Mouse (Mus musculus) cerebellum, adult 11 months (tissue): ENCODE measurements at regions not wholly inside any gene's neighbourhood (a gene's known extent, or its start where the extent isn't known, plus 50 kb on each side); places are given as distances from the start of the nearest gene placed in this dataset.

ENCODE experiments used
- DNase-seq: peaks from one replicate; pipeline ENCODE4 v3.0.0; 2022

- DNase-seq, result no peak
Observed at GRCm38 (mm10) chr11:82668026-82668425, 96.1 kb downstream of the Cct6b start.

DNA sequence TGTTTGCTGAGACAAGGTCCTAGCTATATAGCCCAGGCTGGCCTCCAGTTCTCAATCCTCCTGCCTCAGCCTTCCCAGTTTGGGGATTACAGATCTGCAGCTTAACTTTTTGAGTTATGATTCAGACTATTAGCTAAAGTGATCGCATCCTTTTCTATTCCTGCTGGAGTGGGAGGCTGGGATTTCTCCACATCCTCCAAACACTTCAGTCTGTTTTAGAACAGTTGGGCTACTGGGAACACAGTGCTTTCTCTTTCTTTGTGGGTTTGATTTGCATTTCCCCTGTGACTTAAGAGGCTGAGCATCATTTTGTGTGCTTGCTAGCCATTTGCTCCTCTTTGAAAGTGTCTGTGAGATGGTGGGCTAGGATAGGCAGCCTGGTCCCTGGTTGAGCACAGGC, 100.0 kb downstream of the Cct6b start:
- DNase-seq, result no peak

- no peak for DNase-seq
Observed at GRCm38 (mm10) chr11:82662086-82662485, 102.0 kb downstream of the Cct6b start.

- DNase-seq, result no peak
Observed at GRCm38 (mm10) chr11:82651751-82652150, 112.4 kb downstream of the Cct6b start.

DNA sequence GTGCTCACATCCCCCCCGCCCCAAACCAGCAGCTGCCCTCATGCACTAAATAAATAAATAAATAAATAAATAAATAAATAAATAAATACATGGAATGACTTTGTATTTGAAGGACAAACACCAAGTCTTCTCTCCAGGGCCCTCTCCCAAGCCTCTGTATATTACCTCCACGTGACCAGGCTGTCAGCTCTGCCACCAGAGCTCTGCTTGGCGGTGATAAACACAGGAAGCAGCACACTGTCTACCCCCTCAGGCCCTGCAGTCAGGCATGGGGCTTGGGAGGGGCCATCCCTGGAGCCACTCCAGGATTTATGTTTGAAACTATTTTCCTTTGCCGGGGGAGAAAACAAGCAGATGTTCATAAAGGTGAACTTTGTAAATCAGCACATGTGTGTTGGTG, 125.6 kb downstream of the Cct6b start:
- no peak for DNase-seq

- no peak for DNase-seq
Observed at GRCm38 (mm10) chr11:82632191-82632590, 131.9 kb downstream of the Cct6b start.

DNA sequence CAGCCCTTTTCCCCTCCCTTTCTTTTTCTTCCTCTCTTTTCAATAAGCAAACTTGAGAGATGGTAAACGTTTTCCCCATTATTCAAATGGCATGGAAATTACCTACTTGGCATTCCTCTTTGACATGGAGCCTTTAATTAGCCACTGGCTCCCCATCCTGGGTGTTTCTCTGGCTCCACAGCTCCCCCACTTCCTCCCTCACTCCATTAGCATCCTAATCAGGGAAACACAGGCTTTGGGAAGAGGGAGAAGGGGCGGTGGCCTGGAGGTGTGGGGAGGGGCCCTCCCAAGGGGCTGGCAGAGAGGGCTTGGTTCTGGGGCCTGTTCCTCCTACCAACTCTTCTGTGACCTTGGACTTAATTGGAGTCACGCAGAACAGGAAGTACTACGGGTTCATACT, 132.7 kb downstream of the Cct6b start:
- DNase-seq, result no peak

DNA sequence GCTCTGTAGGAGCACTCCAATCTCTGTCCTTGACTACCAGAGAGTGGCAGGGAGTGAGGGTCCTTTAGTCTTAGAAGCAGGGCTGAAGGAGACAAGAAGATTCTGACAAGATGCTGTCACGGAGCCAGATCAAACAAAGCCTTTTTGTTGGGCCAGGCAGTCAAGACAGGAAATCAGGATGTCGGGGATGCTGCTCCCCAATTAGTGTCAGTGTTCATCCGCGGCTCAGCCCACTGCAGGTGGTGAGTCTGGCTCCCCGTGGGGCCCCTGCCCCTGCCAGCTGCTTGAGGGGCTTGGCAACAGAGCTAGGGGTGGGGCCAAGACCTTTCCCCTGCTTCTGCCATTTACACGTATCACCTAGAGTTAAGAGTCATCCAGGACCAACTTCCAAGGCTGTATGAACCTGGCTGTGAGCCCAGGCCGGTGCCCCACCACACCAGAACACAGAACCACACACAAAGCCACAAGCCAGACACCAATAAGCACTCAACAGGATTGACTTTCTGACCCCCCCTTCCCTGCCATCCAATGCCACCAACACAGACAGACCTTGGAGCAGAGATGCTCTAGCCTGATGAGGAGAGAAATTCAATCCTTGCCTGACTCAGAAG, 137.5 kb downstream of the Cct6b start:
- DNase-seq, result no peak

DNA sequence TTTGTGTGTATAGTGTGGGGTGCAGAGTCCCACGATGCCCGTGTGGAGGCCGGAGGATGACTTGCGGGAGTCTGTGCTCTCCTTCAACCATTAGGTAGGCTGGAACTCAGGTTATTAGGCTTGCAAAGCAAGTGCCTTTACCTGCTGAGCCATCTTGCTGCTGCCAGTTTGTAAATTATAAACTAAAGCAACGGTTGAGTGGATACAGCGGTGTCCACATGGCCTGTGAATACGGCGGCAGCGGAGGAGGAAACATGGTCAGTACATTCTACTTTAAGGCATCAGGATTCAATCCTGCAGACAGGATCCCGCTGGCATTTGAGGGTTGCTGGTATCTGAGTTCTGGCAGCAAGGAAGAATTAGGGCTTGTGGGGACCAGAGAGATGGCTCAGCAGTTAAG, 143.1 kb downstream of the Cct6b start:
- DNase-seq, result no peak

DNA sequence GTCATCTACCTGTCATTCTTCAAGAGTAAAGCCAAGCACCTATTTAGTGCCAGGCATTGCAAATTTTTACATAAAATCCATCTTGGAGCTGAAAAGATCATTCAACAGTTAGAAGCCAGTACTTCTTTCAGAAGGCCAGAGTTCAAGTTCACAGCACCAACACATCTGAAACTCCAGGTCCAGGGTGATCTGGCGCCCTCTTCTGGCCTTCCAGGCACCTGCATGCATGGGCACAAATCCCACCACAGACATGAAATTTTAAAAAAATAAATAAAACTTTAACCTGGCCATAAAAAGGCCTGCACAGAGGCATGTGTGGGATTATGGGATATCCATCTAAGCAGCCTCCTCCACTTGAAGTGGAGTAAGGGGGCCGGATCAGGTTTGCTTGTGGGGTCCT, 144.7 kb downstream of the Cct6b start:
- DNase-seq, result no peak

GRCm38 (mm10) chr11:82618457-82618856, 145.7 kb downstream of the Cct6b start:
- no peak for DNase-seq

DNA sequence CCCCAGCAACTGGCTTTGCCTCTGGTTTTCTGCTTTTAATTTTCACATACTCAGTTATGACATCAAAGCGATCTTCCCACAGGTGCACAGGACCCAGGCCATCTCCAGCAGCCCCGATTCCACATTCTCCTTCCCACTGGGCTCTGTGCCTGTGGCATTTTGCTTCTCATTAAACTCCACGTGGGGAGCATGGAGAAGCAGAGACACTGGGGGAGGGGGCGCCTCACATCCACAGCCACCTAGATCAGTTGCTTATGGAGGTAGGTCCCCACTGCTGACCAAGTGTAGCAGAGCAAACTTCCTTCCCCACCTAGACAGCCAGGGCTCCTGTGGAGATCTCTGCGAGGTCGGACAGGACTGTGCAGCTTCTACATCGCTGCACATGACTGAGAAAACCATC, 147.3 kb downstream of the Cct6b start:
- DNase-seq, result no peak

DNA sequence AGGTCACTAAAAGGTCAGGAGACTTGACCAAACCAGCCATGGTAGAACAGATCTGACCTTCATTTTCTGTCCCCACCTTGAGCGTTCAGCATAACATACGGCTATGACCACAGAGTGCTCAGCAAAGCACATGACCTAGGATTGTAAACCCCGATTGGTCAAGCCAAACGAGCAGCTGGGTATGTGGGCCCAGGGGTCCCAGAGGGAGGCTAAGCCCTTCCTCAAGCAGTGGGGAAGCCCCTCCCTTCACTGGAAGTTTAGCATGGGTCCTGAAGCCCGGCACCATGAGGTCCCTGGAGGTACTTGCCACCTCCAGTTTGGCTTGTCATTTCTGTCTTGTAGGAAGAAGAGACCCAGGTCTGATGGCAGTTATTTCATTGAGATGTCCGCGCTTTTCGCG, 149.8 kb downstream of the Cct6b start:
- DNase-seq, result no peak

DNA sequence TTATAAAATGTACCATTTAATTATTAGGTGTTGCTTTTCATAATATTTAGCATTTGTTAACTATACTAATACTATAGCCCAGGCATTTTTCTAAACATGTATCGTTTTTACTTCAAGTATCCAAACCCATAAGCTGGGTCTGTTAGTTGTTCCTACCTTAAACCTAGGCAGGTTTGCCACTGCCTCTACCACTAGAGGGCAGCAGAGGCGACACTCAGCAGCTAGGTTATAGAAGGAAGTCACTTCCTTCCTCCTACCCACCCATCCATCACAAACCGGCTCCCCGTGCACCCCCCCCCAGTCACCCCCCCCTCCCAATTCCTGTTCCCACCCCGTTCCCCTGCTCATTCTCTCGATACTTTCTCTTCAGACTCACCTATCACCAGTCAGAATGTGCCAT, 150.6 kb downstream of the Cct6b start:
- DNase-seq, result peak; percentile 60

- peak; percentile 32 for DNase-seq
Observed at GRCm38 (mm10) chr11:82612026-82612425, 152.1 kb downstream of the Cct6b start.

DNA sequence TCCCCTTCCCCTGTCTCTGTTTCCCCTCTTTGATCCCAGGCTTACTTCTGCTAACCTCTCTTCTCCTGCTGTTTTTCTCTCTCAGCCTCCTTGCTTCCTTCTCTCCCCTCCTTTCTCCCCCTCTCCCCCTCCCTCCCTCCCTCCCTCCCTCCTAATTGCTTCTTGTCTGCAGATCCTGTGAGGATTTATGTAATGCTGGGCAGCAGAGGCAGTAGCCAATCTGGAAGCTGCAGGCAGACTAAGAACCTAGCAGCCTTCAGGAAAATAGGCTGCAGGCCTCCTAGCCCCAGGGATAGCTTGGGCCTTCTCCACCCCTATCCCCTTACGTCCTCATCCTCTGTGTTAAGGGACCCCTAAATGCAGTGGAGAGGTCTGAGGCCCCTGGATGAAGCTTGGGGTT, 155.2 kb downstream of the Cct6b start:
- DNase-seq, result no peak

DNA sequence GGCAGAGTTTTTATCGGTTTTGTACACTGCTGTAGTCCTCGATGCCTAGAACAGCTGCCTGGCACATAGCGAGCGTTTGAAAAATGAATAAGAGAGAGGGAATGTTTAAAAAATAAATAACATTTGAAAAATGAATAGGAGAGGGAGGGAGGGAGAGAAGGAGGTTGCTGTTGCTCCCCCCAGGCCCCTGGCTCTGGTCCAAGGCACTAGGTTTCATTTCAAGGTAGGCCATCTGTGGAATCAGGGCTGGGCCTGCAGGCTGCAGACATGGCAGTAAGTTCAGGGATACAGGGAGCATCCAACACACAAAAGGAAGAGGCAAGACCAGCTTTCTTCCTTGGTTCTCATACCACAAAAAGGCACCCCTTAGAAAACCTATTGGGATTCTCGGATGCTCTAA, 156.5 kb downstream of the Cct6b start:
- peak; percentile 9 for DNase-seq

DNA sequence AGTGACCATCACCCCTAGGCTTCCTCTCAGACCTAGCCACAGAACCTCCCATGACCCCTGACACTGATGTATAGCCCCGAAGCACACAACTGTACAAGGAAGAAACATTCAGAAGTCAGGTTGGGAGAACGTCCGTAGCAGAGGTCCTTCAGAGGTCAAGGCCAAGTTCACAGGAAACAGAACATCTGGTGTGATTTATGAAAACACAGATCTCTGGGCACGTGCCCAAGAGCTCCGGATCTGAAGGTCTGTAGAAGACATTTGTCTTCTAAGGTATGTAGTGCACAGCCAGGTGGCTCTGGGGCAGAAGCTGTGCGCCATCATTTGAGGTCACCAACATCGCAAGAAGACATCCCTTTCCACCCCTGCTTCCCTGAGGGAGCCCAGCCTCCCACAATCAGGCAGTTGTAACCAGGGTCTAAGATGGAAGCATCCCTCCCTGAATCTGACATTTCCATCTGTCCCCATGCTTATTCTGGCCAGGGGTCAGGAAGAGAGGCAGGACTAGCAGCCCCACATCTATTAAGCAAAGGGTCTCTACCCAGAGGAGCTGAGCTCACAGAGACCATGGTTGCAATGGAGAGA, 159.8 kb downstream of the Cct6b start:
- DNase-seq, result no peak

- no peak for DNase-seq
Observed at GRCm38 (mm10) chr11:82602818-82603217, 161.3 kb downstream of the Cct6b start.

- no peak for DNase-seq
Observed at GRCm38 (mm10) chr11:82602250-82602649, 161.9 kb downstream of the Cct6b start.

GRCm38 (mm10) chr11:82600151-82600550, 164.0 kb downstream of the Cct6b start:
- no peak for DNase-seq

GRCm38 (mm10) chr11:82597757-82598156, 166.4 kb downstream of the Cct6b start:
- DNase-seq, result no peak

DNA sequence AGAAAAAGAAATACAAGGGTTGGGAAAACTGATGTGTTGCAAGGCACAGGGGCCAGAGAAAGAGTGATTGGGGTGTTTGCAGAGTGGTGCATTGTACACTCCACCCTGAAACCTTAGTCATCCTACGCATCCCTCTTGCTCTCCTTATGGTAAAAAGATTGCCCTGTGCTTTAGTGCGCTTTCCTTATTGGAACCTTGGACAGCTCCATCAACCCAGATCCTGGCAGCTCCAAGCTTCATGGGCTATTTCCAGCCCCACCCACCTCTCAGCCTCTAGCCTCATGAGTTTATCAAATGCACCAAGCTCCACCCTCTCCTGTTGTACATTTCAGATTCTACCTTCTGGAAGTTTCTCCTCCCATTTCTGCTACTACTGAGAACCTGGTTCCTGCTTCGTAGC, 167.3 kb downstream of the Cct6b start:
- DNase-seq, result no peak

GRCm38 (mm10) chr11:82589761-82590160, 174.4 kb downstream of the Cct6b start:
- DNase-seq, result no peak

GRCm38 (mm10) chr11:82588744-82589143, 175.4 kb downstream of the Cct6b start:
- DNase-seq, result no peak
